Mouse (Mus musculus) frontal cortex, adult (tissue): ENCODE data around the gene Gm20388.
A peak's percentile ranks its signal among the peaks of the same experiment; 100 is the strongest.

Experiments
- ATAC-seq: cut with Nextera tagmentation; 2 replicates; pipeline ENCODE4 v1.9.2; 2017; ENCODE audit warnings: mild to moderate bottlenecking, moderate library complexity, mixed read lengths; ENCODE audit not compliant: low TSS enrichment

The Gm20388 gene

DNA sequence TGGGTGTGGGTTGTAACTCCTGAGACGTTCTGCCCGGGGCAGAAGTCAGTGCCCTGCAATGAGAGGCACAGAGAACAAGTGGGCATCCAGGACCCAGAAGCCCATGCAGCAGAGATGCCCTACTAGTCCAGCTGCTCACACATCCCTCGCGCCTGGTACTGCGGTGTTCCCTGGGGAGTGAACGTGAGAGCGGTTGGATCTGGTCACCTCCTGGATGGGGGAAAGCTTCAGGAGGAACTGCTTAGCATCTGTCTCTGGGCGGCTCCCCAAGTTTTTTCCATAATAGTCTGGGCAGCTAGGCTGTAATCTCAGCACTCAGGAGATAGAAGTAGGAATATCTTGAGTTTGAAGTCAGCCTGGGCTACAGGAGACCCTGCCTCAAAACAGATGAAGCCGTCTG lies 2674.3 kb downstream of the Gm20388 start:
- ATAC-seq = no peak; the same call in 1 of the 2 replicates

DNA sequence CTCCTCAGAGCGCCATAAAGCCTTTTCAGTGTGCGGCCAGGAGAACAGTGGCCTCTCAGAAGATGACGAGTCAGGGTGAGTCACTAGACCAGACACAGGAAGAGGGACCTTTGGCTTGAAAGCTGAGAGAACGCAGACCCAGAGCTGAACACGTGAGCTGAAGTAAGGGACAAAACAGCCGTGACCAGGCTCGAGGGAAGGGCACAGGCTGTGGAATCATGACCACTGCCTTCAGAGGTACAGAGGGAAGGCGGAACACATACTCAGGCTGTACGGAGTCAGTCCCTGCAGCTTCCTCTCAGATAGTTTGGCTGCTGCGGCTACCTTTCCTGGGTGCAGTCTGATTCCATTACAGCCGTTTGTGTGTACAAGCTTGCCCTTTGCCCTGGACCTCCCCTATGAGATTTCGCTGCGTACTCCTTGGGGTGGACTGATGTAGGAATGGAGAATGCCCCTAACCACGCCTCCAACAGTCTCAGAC lies 2674.8 kb downstream of the Gm20388 start:
- no peak for ATAC-seq

DNA sequence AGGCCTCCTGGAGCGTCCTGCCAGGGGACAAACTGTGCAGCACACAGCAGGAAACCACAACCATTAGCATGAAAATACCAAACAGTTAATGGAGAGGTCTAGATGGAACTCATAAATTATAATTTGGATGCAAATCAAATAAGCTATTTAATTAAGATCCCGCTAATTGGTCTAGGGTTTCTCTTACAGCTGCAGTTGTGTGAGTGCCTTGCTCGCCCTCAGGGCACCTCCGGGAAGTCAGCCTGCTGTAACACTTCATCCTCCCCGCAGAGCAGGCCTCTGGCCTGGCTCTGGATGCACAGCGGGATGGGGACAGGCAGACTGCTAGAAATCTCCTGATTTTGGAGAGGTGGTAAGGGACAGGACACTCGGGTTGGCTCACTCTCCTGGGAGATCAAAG lies 2675.5 kb downstream of the Gm20388 start:
- ATAC-seq = no peak

DNA sequence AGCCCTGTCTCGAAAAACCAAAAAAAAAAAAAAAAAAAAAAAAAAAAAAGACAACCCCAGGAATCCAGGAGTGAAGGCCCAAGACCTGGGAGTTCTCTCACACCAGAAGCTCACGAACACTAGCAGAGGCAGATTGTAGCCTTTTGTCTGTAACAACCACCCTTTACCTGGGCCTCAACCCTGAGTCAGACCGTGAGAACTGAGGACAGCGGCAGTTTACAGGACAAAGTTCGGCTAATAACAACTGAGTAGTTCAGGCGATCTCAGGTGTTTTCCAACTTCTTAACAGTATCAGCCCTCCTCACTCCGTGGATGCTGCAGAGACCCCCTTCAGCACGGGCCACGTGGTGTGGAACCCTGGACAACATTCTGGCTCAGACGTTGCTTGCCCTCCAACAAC lies 2676.1 kb downstream of the Gm20388 start:
- no peak for ATAC-seq

DNA sequence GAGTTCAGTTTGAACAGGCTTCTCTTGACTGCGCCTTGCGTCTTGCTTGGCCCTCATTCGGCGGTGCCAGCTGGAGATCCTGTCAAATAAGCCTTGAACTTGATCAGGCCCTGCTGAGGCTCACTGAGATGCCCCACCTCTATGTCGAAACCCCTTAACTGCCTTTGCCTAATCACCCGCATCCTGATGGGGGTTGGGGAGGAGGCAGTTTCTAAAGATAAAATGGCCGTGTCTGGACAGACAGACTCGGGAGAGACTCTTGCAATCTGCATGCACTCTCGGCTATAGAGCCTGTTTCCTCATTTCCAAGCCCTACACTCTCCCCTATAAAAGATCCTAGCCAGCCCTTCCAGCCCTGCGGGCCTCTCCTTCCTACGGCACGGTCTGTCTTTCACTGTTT lies 2682.6 kb downstream of the Gm20388 start:
- no peak for ATAC-seq

DNA sequence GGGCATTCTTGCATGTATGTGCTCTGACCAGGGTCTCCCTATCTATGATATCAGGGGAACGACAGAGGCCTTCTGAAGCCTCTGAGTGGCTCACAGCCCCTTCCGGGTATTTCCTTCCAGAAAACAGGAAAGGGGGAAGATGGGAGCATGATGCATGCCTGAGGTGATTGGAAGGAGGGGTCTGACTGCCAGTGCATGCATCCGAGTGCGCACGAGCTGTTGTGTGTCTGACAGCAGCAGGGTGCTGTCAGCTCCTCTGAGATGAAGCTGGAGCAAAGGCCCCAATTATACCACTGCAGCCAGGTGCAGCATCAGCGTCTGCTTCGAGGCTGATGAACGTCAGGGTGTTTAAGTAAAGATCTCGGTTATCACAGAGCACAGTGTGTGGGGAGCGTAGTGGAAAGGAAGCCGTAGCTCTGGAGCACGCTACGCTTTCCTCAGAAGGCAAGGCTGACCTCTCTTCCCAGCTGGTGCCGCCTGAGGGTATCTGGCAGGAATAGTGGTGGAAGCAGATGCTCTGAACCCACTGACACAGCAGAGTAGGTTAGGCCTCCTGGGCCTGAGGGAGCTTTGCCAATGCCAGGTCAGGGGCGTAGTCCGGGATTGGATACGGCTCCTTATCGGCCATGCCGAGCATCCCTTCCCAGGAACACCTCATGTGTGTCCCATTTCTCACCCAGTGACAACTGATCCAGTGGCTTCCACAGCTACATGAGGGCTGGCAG lies 2683.3 kb downstream of the Gm20388 start:
- no peak for ATAC-seq

DNA sequence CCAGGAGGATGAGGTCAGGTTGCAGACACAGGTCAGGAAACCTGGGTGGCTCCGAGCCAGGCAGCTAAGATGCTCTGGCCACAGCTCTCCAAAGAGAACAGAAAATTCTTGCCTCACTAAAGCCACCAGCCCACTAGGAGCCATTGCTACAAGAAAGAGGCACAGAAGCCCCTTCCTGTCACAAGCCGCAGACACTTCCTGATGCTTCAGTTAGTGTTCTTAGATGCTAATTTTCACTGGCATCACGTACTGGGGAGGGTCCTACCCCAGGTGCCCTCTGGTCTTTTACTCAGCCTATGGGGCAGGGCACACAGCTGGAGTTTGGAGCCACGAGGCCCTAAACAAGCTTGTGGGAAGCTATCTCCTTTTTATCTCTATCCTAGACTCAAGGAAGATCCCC lies 2685.4 kb downstream of the Gm20388 start:
- ATAC-seq = no peak

DNA sequence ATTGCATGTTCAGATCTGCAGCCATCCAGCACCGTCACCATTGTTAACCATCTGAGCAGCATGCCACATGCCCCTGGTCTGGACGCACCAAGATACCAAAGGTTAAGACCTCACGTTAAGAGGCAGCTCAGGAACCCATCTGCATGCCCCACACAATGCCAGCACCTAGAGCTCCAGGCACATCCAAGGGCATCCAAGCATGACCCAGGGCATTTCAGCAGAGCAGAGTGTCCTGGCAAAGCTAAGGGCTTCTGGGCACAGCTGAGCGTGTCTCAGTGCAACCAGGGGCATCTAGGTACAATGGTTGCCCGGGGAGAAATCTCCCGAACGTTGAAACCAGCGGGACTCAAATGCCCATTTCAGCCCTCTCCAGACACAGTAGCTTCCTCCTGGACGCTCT lies 2690.0 kb downstream of the Gm20388 start:
- no peak for ATAC-seq

DNA sequence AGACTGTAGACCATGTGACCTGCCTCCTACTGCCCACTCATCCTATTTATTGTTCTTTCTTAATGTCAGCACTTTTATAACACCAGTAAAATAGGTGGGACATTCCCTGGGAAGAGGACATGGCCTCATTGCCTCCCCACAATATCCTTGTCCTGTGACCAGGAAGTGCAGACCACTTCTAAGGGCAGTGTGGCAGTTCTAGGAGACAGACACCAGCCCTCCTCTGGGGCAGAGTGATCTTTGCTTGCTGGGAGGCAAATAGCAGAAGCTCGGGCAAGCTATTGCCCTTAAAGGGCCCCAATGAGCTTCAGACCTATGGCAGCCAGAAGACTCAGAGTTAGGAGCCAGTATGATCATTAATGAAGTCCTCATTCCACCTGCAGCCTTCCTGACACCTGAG lies 2694.0 kb downstream of the Gm20388 start:
- ATAC-seq = no peak

DNA sequence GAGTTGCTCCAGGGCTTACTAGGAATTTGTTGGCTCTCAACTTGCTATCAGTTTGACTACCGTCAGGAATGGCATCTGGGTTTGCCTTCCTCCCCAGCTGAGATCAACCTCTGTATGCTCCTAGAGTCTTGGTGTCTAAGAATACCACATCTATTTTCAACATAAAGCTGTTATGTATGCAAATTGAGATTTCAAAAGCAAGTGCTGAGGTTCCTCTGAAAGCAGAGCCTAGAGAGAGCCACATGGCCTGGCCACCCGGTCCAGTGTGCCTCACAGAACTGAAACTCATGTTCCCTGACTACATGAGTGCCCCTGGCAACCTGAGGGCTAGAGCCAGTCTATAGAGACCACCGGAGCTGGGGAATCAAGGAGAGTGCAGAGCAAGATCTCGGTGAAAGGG lies 2694.7 kb downstream of the Gm20388 start:
- peak; percentile 80; the same call in 1 of the 2 replicates for ATAC-seq

DNA sequence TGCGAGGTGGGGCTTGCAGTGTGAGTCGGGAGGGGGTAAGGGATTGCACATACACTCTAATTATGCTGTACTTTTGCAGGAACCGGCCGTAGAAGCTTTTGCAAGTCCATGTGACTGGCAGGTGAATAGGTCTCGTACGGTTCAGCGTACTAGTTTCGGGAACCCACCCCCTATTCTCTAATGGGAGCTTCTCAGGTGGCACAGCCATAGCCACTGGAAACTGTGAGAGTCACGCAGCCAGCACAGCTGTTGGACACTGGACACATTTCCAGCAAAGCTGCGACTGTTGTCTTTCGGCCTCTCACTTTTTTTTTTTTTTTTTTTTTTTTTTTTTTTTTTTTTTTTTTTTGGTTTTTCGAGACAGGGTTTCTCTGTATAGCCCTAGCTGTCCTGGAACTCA lies 2696.2 kb downstream of the Gm20388 start:
- ATAC-seq = no peak

DNA sequence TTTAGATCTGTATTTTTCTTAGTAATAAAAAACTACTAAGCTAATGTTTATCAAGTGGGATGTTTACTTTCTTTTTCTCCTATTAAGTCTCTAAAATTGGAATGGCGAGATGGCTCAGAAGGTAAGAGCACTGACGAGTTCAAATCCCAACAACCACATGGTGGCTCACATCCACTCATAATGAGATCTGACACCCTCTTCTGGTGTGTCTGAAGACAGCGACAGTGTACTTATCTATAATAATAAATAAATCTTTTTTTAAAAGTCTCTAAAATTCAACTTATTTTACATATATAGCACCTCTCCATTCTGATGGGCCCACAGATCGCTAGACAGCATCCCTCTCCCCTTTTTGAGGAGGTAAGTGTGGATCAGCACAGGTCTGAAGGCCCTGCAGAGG lies 2699.6 kb downstream of the Gm20388 start:
- ATAC-seq = no peak

DNA sequence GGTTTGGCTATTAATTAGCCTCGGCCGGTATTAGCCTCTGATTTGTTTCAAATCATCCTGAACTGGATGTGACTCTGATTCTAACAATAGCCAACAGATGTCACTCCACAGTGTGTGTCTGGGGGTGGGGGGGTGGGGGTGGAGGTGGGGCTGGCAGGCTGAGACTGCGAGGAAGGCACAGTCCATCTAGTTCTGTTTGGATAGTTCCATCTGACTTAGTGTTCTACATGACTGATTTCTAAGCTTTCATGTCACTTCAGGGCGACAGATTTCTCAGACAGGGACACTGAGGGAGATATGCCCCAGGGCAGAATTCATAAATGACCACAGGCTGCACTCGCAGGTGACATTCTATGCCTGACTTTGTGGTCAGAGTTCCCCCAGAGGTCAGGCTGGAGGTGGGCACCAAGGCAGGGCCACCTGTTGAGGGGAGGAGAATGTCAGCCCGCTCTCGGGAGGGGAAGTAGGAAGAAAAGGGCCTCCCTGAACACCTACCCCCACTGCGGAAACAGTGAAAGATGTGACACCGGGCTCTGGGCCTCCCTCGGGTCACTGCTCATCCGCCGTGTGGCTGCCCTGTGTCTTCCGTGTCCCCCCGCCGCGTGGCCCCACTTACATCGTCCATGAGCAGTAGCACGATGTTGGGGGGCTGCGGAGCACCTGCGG lies 2700.1 kb downstream of the Gm20388 start:
- ATAC-seq = no peak

DNA sequence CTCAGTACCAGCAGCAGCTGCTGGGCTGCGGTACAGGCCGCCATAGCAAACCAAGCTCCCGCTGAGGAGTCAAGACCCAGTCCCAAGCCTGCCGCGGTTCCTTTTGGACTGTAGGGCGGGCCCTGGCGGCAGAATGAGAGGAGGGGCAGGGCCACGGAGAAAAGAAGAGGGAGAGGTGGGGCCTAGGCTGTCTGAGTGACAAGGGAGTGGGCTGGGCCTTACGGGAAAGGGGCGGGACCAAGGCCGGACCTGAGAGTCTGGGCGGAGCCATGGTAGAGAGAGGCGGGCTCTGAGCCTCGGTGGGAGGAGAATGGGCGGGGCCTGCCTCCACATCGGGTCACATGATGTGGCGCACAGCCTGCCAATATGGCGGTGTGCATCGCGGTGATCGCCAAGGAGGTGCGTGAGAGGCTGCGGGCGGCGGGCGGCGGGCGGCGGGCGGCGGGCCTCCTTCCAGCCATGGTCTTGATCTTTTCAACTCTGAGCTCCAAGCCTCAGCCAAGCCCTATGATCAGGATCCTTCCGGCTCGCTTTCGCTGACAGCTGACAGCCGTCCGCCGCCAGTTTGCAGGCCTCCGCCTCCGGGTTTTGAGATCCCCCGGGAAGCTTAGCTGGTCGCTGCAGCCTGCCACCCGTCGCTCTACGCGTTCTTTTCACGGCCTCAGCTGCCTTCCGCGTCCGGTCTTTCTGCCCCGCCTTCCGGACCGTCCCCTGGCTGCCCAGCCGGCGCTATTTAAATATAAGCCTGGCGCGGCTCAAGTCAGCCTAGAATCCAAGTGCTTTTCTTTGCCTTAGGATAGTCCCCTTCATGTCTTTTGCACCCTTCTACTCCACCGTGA lies 2700.9 kb downstream of the Gm20388 start, which contains the start of the genes Galns and Trappc2l:
Galns (minus strand) TSS at position 169 of the 839 bp plus-strand sequence.
Trappc2l (plus strand) TSS at position 346 of the 839 bp plus-strand sequence.
- ATAC-seq = peak; percentile 97

DNA sequence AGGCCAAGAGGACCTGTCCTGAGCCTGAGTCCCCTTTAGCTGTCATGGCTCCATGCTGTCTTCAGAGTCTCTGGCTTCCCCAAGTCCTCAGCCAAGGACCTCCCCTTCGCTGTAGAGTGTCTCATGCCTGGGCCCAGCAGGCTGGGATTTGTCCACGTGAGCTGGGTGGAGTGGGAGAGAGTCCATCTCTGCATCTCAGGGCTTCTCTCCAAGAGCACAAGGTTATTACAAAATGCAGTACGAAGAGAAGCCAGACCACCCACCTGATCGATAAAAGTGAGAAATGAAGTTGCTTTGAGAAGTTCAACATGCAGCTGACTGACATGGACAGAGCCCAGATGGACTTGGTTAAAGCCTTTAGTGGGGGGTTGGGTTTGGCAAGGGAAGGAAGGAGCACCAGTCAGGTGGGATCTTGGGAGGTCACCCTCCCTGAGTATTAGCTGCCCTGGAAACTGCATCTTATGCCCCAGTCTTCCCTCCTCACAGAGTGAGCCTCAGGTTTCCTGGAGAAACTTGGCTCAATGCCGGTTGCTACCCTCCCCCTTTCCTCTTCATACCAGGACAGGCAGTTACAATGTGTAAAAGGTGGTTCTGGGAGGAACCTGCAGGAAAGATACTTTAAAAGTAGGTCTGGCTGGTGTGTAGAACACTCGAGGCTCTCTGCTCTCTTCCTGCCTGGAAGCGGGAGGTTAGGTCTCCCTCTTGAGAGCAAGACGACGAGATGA lies 2705.7 kb downstream of the Gm20388 start:
- ATAC-seq = no peak

DNA sequence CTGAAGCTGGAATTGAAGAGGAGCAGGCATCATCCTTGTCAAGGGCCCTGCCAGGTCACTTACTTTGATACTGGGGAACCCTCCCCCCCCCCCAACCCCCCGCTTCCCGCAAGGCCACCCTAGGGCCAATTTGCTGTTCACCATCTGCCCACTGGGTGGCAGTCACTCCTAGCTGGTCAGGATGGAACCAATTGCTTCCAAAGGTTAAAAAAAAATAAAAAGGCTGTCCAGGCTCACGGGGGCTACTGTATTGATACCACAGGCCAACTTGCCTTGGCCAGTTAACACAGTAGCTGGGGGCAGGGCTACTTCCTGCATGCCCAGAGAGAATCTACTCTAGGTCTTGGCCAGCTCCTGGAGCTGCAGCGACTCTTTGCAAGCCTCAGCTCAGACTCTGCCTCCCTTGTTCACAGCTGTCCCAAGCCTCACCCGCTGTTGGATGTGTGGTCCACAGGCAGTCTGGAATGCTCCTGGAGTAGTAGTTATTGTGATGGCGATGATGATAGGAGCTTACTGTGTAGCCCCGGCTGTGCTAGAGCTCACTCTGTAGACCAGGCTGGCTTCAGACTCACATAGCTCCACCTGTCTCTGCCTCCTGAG lies 2707.4 kb downstream of the Gm20388 start:
- ATAC-seq = peak; percentile 53; the same call in 1 of the 2 replicates

DNA sequence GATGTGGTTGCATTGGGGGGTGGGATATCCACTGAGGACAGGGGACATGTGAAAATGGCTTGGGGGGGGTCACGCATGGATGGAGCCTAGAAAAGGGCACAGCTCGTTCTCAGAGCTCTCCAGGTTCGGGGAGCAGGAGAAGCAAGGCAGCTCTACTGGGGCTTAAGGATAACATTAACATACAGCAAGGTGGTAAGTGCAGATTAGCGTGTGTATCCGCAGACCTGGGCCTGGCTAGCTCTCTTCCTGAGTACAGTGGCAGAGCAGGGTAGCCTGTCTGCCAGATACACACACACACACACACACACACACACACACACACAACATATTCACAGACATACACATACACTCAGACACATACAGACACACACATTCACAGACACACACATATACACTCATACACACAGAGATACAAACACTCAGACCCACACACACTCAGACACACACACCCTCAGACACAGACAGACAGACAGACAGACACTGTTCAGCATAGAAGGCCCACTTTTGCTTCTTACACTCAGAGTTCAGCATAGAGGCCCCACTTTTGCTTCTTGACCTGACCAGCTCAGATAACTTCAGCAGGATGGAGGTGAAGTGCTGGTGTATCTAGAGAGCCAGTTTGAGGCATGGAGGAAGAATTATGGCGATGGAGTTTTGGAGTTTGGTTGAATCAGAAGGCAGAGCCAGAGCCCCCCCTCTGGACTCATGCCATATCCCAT lies 2708.2 kb downstream of the Gm20388 start:
- no peak for ATAC-seq

DNA sequence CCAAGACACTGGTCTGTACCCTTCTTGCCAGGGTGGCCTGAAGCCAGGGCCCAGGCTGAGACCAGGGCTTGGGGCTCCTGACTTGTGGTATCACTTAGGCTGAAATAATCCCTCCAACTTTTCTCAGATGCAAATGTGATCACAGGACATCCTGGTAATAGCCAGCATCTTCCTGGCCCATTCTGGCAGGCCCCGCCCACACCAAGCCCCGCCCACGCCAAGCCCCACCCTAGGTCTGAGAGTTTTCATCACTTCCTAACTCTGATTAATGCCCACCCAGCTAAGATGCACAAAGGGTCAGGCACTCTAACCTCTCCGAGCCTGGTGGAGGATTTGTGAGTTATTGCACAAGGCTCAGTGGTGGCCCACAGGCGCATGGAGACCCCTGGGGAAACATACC lies 2709.8 kb downstream of the Gm20388 start:
- no peak for ATAC-seq

DNA sequence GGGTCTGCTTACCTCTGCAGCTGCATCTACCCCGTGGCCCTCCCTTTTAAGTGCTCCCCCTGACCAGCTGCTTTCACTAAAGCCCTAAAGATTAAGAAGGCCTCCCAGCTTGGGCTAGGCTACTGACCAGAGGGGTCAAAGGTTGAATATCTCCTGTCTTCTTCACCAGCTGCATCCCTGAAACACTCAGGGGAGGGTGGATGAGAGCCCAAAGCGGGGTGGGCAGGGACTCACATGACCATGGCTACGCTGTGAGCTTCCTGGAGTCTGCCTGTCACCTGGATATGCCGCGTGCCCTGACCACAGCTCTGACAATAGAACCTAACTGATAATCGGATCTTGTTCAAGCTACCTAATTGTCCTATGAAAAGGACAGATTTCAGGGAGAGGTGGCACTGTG lies 2712.1 kb downstream of the Gm20388 start, which contains the start of gene Pabpn1l:
Pabpn1l (minus strand) TSS at position 13 of the 400 bp plus-strand sequence.
- ATAC-seq = no peak

DNA sequence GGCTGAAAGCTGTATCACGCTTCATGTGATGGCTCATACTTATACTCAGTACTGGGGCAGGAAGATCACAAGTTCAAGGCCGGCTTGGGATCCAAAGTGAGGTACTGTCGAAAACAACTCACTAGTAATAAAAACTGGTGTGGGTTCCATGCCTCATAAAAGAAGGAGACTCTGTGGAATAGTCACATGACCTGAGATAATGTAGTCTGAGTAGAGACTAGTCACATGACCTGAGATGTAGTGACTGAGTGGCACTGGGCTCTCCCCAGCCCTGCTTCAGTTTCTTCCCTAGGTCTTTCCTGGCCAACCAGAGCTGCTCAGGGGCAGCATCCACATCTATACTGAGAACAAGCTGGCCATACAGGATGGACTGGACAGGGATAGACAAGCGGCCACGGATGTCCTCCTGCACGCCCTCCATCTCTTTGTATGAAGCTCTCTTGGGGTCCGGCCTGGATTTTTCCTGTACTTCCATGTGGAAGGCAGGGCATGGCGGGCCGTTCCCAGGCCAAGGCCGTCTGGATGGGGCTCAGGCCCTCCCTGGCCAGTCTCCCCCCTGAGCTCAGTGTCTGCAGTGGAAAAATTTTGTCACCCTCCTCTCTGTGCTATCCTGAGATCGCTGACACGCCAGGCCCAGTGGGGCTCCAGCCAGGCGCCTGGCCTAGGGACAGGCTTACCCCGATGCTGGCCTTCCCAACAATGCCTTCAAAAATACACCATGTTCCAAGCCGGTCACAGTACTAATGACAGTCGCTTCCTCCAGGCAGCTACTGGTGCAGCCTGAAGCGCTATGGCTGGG lies 2713.4 kb downstream of the Gm20388 start:
- ATAC-seq = no peak
